Mouse (Mus musculus) heart, adult 10 weeks (tissue): ENCODE measurements around the gene Haus3. TPM values are rescaled to one million over a fixed set of nuclear protein-coding genes. Genes with fewer than 3 reads are reported as not detected.

Experiments
- polyA plus RNA-seq: library from polyadenylated mRNA; stranded (reverse); fragments of 350-450 nt; fragmentation: Illumina TruSeq; extraction: RNeasy Lipid Tissue Mini Kit (QIAGEN cat#74804); gene quantifications from one replicate; pipeline ENCODE4 v1.2.3, GENCODE M21; 2014; ENCODE audit warnings: low read depth, low replicate concordance

Haus3 gene
- polyA plus RNA-seq = 5.5 TPM

GRCm38 (mm10) chr5:34168950-34169891, at the start of gene Haus3, which contains the start of gene Poln:
Gene Haus3, minus strand, starts transcription at chr5:34169527.
Gene Poln, minus strand, starts transcription at chr5:34169448.

GRCm38 (mm10) chr5:34187601-34188316, 18.4 kb upstream of the Haus3 start, which contains the start of gene Mxd4:
Gene Mxd4, minus strand, starts transcription at chr5:34187720.

Other genes starting within 250 kb of the Haus3 start
- gene Nelfa, start 233.1 kb downstream of the Haus3 start, polyA plus RNA-seq = 11.8 TPM
- 2.5 TPM for gene Gm1673, start 186.1 kb downstream of the Haus3 start, polyA plus RNA-seq
- 1.8 TPM for gene Nat8l, start 173.5 kb downstream of the Haus3 start, polyA plus RNA-seq
- 4.8 TPM for gene Poln, start 79 bp downstream of the Haus3 start, polyA plus RNA-seq
- gene Mxd4, start 18.2 kb upstream of the Haus3 start, polyA plus RNA-seq = 54.0 TPM
- gene Zfyve28, start 118.9 kb upstream of the Haus3 start, polyA plus RNA-seq = 0.71 TPM
- not detected for gene Cfap99, start 119.1 kb upstream of the Haus3 start, polyA plus RNA-seq
- gene Rnf4, start 166.8 kb upstream of the Haus3 start, polyA plus RNA-seq = 29.3 TPM
- 12.8 TPM for gene Fam193a, start 200.4 kb upstream of the Haus3 start, polyA plus RNA-seq